Comparison of ENCODE assay signal across 10 mouse cellular contexts in genomic region chr1:63246862-63247521, GRCm38 (mm10). TPM values are rescaled to one million over a fixed set of nuclear protein-coding genes. Genes with fewer than 3 reads are reported as not detected.
DNase-seq lines count a peak whose midpoint lies in the region; ATAC-seq lines count a peak whose summit lies in the region.
"Had no signal": no experiment of that assay in that cellular context is flagged by ENCODE, and none has a peak within 500 bp of the region (broad histone marks: within the 10 kb centered on the region; RNA-seq: fewer than 3 reads in every experiment).

No protein-coding gene starts in this region.

- 5% methylated on average over 16 of the region's 16 CpGs for WGBS in heart, embryonic 12.5 days
- WGBS in midbrain, embryonic 11.5 days, result under 1% methylated on average over 16 of the region's 16 CpGs

- H3K27me3 ChIP-seq in heart, embryonic 12.5 days (replicated peaks), result peaks cover 39% of the 10 kb centered on the region
- peaks cover 34% of the 10 kb centered on the region for H3K27me3 ChIP-seq in midbrain, embryonic 11.5 days (ENCODE audit: control insufficient read depth, insufficient read depth, low read length)

- H3K9me3 ChIP-seq in heart, embryonic 12.5 days (replicated peaks), result no peaks in the 10 kb centered on the region
- no peaks in the 10 kb centered on the region for H3K9me3 ChIP-seq in midbrain, embryonic 11.5 days (ENCODE audit: control insufficient read depth, low read length)

- DNase-seq in heart, postnatal 25 days (ENCODE audit: low spot score), result no peak
- DNase-seq in WW6 (ENCODE audit: low read depth, low spot score), result peak; percentile 85
- peak; percentile 86 for DNase-seq in forelimb bud, embryonic 11.5 days (ENCODE audit: low read depth, low spot score)
- DNase-seq in midbrain, embryonic 11.5 days (ENCODE audit: low spot score, missing footprints), result peak; percentile 96
- no peak for DNase-seq in frontal cortex, postnatal 14 days (ENCODE audit: low spot score in 2 of 2)
- no peak for DNase-seq in lung, postnatal 14 days
- DNase-seq in kidney, adult 11 months, result no peak
- DNase-seq: lung, adult 18-20 months had no signal

- peak overlapping the region; percentile 56 for H3K9ac ChIP-seq in heart, embryonic 12.5 days
- no peak overlapping the region for H3K9ac ChIP-seq in midbrain, embryonic 11.5 days (ENCODE audit: low read length)

- intact Hi-C loops in heart, postnatal 25 days (cut with DNase I), result no loop called here

- no peak overlapping the region for H3K27ac ChIP-seq in heart, embryonic 12.5 days (ENCODE audit: poor library complexity, severe bottlenecking)
- H3K27ac ChIP-seq in midbrain, embryonic 11.5 days (ENCODE audit: low read depth, low read length), result no peak overlapping the region; the same call in 1 of the 2 replicates

- no peaks in the 10 kb centered on the region for H3K36me3 ChIP-seq in heart, embryonic 12.5 days
- no peaks in the 10 kb centered on the region for H3K36me3 ChIP-seq in midbrain, embryonic 11.5 days (ENCODE audit: control insufficient read depth, insufficient read depth, low read length)

- no peak for ATAC-seq in heart, embryonic 12.5 days (ENCODE audit: insufficient number of reproducible peaks, low FRiP score)
- peak; percentile 89 for ATAC-seq in midbrain, embryonic 11.5 days (ENCODE audit: low FRiP score)

- peak overlapping the region; percentile 62 for H3K4me2 ChIP-seq in heart, embryonic 12.5 days
- peak overlapping the region; percentile 47 for H3K4me2 ChIP-seq in midbrain, embryonic 11.5 days

- peak overlapping the region; percentile 36 for H3K4me3 ChIP-seq in heart, embryonic 12.5 days
- H3K4me3 ChIP-seq in midbrain, embryonic 11.5 days (ENCODE audit: low read depth, low read length), result peak overlapping the region; percentile 8; the same call in 1 of the 2 replicates

- 0 out of 2 replicates have a peak, but pooled peaks cover 6% of the 10 kb centered on the region for H3K4me1 ChIP-seq in heart, embryonic 12.5 days (replicated peaks)
- peaks cover 5% of the 10 kb centered on the region; the same call in 1 of the 2 replicates for H3K4me1 ChIP-seq in midbrain, embryonic 11.5 days (ENCODE audit: control insufficient read depth, insufficient read depth, low read length)

RNA-seq across cellular contexts. Expression of gene Zdbf2, which starts 26.1 kb away (rescaled TPM):
- polyA plus RNA-seq in heart, embryonic 12.5 days (2016; fragmentation: Nextera tagmentation; extraction: Ambion mirVana), result 9.2 and 10.7 TPM in 2 replicates
- total RNA-seq in heart, postnatal 25 days (2021), result under 1 TPM; 0.39 to 0.49 TPM
- polyA plus RNA-seq in midbrain, embryonic 11.5 days (2014; fragmentation: Nextera tagmentation; extraction: Ambion mirVana), result 16.5 and 17.5 TPM in 2 replicates
- polyA plus RNA-seq: small intestine, adult 2 months had no signal

RNA-seq across cellular contexts. Expression of gene Gpr1, which starts 32.6 kb away (rescaled TPM):
- polyA plus RNA-seq in heart, embryonic 12.5 days (2016; fragmentation: Nextera tagmentation; extraction: Ambion mirVana), result 0.11 TPM in 1 of 2 replicates, not detected in the other
- total RNA-seq in heart, postnatal 25 days (2021), result under 1 TPM; 0.31 to 0.49 TPM
- 0.08 and 0.22 TPM in 2 replicates for polyA plus RNA-seq in midbrain, embryonic 11.5 days (2014; fragmentation: Nextera tagmentation; extraction: Ambion mirVana)
- polyA plus RNA-seq: small intestine, adult 2 months had no signal

Comparison
In these comparisons a context has a peak if more than half of its experiments do, and no peak if none do; other contexts are left out.
1. DNase-seq: peak in WW6 (single experiment), forelimb bud, embryonic 11.5 days (single experiment) and midbrain, embryonic 11.5 days (single experiment); none in heart, postnatal 25 days (single experiment), frontal cortex, postnatal 14 days (0 of 2), lung, postnatal 14 days (single experiment) and kidney, adult 11 months (single experiment).